Mouse (Mus musculus): Measurements from ENCODE around the gene C1s2. TPM values are rescaled to one million over a fixed set of nuclear protein-coding genes. Genes with fewer than 3 reads are reported as not detected.

Gene C1s2
- 0.12 and 0.20 TPM in 2 replicates for polyA plus RNA-seq (2015; fragmentation: Nextera tagmentation; extraction: Ambion mirVana)

DNA sequence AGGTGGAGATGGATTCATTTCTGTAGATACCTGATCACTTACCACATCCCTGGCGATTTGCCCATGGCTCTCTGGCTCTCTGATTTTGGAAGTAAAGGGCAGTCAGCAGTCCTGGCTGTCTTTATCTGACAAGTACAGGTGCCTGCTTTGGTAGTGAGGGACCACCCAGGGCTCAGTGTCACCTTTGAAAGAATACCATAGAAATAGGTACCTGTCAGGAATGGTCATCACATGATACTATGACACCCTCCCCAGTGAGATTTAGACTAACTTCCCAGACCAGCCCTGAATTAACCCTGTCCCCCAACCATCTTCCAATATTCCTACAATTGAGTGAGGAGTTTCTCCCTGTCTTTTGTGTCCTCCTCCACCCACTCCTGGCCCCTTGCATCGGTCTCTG, at the start of gene C1s2:
Gene C1s2, minus strand, starts transcription at position 101 of the 400 bp plus-strand sequence.

DNA sequence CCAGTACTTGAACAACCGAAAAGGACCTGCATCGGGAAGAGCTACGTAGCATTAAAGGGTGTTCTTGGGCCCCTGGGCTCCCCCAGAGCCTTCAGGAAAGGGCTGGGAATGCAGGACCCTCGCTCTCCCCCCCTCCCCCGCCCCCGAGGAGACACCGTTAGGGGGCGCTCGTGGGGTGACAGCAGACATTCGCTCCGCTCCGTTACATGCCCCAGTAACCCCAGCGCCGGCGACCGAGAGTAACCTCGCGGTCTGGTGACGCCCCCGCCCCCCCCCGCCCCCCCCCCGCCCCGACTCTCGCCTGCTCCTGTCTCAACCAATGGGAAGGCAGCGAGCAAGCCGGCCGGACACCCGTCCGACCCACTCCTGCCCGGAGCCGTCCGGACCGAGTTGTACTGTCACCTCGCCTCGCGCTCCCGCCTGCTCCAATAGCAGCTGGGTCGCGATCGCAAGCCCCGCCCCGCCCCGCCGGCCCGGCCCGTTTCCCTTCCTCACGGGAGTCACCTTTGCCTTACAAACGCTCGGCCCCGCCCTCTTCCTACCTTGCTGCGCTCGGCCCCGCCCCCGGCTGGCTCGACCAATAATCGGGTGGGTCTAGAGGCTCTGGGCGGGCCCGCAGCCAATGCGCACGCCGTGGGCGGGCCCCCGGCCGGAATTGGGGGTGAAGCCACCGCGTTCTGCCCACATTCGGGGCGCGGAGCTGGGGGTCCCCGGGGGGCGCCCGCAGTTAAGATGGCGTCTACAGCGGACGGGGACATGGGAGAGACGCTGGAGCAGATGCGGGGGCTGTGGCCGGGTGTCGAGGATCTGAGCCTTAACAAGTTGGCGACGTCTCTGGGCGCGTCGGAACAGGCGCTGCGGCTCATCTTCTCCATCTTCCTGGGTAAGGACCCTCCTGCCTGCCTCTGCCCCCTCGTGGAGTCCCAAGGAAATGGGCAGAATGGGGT, 26.9 kb upstream of the C1s2 start, which contains the start of gene Lpcat3:
Gene Lpcat3, plus strand, starts transcription at position 551 of the 947 bp plus-strand sequence.

Other genes starting within 250 kb of the C1s2 start
- gene Pex5, start 221.0 kb downstream of the C1s2 start, polyA plus RNA-seq (2015; fragmentation: Nextera tagmentation; extraction: Ambion mirVana) = 44.6 and 50.0 TPM in 2 replicates
- 160 and 185 TPM in 2 replicates for gene Clstn3, start 171.3 kb downstream of the C1s2 start, polyA plus RNA-seq (2015; fragmentation: Nextera tagmentation; extraction: Ambion mirVana)
- 0.32 and 0.73 TPM in 2 replicates for gene C1rl, start 143.0 kb downstream of the C1s2 start, polyA plus RNA-seq (2015; fragmentation: Nextera tagmentation; extraction: Ambion mirVana)
- 0.75 and 1.2 TPM in 2 replicates for gene C1ra, start 123.7 kb downstream of the C1s2 start, polyA plus RNA-seq (2015; fragmentation: Nextera tagmentation; extraction: Ambion mirVana)
- gene C1s1, start 93.7 kb downstream of the C1s2 start, polyA plus RNA-seq (2015; fragmentation: Nextera tagmentation; extraction: Ambion mirVana) = 0.99 and 1.5 TPM in 2 replicates
- not detected in 2 replicates for gene C1rb, start 65.8 kb downstream of the C1s2 start, polyA plus RNA-seq (2015; fragmentation: Nextera tagmentation; extraction: Ambion mirVana)
- 45.6 and 52.8 TPM in 2 replicates for gene Lpcat3, start 26.9 kb upstream of the C1s2 start, polyA plus RNA-seq (2015; fragmentation: Nextera tagmentation; extraction: Ambion mirVana)
- 88.4 and 88.9 TPM in 2 replicates for gene Emg1, start 76.1 kb upstream of the C1s2 start, polyA plus RNA-seq (2015; fragmentation: Nextera tagmentation; extraction: Ambion mirVana)
- 264 and 265 TPM in 2 replicates for gene Phb2, start 76.3 kb upstream of the C1s2 start, polyA plus RNA-seq (2015; fragmentation: Nextera tagmentation; extraction: Ambion mirVana)
- gene Ptpn6, start 102.6 kb upstream of the C1s2 start, polyA plus RNA-seq (2015; fragmentation: Nextera tagmentation; extraction: Ambion mirVana) = 5.6 and 6.0 TPM in 2 replicates
- gene Grcc10, start 105.3 kb upstream of the C1s2 start, polyA plus RNA-seq (2015; fragmentation: Nextera tagmentation; extraction: Ambion mirVana) = 676 and 680 TPM in 2 replicates
- not detected in 2 replicates for gene Gm45234, start 119.9 kb upstream of the C1s2 start, polyA plus RNA-seq (2015; fragmentation: Nextera tagmentation; extraction: Ambion mirVana)
- gene Atn1, start 120.4 kb upstream of the C1s2 start, polyA plus RNA-seq (2015; fragmentation: Nextera tagmentation; extraction: Ambion mirVana) = 26.7 and 29.5 TPM in 2 replicates
- 305 and 307 TPM in 2 replicates for gene Eno2, start 133.6 kb upstream of the C1s2 start, polyA plus RNA-seq (2015; fragmentation: Nextera tagmentation; extraction: Ambion mirVana)
- gene Lrrc23, start 143.6 kb upstream of the C1s2 start, polyA plus RNA-seq (2015; fragmentation: Nextera tagmentation; extraction: Ambion mirVana) = 2.4 and 3.0 TPM in 2 replicates
- 10.3 and 10.9 TPM in 2 replicates for gene Spsb2, start 172.6 kb upstream of the C1s2 start, polyA plus RNA-seq (2015; fragmentation: Nextera tagmentation; extraction: Ambion mirVana)
- gene Tpi1, start 178.2 kb upstream of the C1s2 start, polyA plus RNA-seq (2015; fragmentation: Nextera tagmentation; extraction: Ambion mirVana) = 467 and 484 TPM in 2 replicates
- gene Usp5, start 193.4 kb upstream of the C1s2 start, polyA plus RNA-seq (2015; fragmentation: Nextera tagmentation; extraction: Ambion mirVana) = 154 and 171 TPM in 2 replicates
- 18.2 and 21.2 TPM in 2 replicates for gene Cdca3, start 193.5 kb upstream of the C1s2 start, polyA plus RNA-seq (2015; fragmentation: Nextera tagmentation; extraction: Ambion mirVana)
- 0.22 and 0.38 TPM in 2 replicates for gene Gnb3, start 204.2 kb upstream of the C1s2 start, polyA plus RNA-seq (2015; fragmentation: Nextera tagmentation; extraction: Ambion mirVana)
- gene P3h3, start 221.7 kb upstream of the C1s2 start, polyA plus RNA-seq (2015; fragmentation: Nextera tagmentation; extraction: Ambion mirVana) = 16.8 and 19.6 TPM in 2 replicates
- gene Gpr162, start 227.9 kb upstream of the C1s2 start, polyA plus RNA-seq (2015; fragmentation: Nextera tagmentation; extraction: Ambion mirVana) = 35.3 and 42.6 TPM in 2 replicates

Measured in neural tube, postnatal 0 days (tissue).